Mouse (Mus musculus) thymus, adult 2 months (tissue): ENCODE measurements at regions not wholly inside any gene's neighbourhood (a gene's known extent, or its start where the extent isn't known, plus 50 kb on each side); places are given as distances from the start of the nearest gene placed in this dataset.

Experiments used
- CTCF ChIP-seq: fragments of 200-500 bp; IDR thresholded peaks from 2 replicates; pipeline ENCODE4 v1.5.1; 2012; ENCODE audit warnings: mild to moderate bottlenecking, control low read depth, low read length, moderate library complexity, borderline replicate concordance; ENCODE audit not compliant: control insufficient read depth, poor library complexity, insufficient read depth; ENCODE audit errors: extremely low read depth
- POLR2A ChIP-seq: fragments of 200-500 bp; IDR thresholded peaks from 2 replicates; pipeline ENCODE4 v1.6.1; 2012; ENCODE audit warnings: mild to moderate bottlenecking, low read length, control low read depth, moderate library complexity; ENCODE audit not compliant: control insufficient read depth, poor library complexity, insufficient read depth; ENCODE audit errors: extremely low read depth

- no peak for TF ChIP-seq POLR2A
- no peak for TF ChIP-seq CTCF
These were observed 212.8 kb upstream of the Nfe2l3 start for GRCm38 (mm10) chr6:51219691-51220090.
